Mouse (Mus musculus): ENCODE measurements around the gene Fam126a.

Fam126a gene

DNA sequence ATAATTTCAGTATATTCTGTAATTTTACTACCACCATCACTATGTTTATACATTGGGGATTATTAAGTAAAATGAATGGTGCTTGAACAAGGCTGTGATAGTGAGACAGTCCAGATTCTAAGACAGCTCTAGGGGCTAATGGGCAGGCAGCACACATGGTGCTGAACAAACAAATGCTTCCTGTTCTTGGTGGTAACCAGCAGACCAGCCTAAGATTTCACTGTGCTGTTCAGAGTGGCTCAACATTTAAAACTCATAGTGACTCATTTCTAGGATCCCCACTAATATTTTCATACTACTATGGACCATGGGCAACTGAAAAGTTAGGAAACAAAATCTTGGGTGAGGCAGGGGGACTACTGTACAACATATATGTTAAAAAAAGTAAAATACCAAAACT lies 10.1 kb upstream of the Fam126a start:
- DNase-seq (ENCODE audit: low spot score in 2 of 2), result no peak

DNA sequence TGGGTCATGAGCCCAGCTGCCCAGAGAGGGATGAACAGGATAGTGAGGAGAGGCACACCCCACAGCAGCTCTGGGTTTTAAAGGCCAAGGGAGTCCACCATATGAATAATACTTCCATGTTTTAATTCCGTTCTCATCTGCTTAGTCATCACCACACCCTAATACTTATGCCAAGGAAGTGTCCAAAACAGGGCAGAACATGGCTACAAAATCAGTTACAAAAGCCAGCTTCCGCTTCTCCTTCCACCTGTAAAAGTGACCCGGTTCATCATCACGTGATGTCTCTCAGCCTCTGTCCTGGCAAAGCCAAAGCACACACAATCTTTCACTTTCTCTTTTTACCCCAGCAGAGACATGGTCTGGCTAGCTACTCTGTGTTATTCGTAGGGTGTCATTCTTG lies 8.9 kb upstream of the Fam126a start:
- DNase-seq (ENCODE audit: low spot score in 2 of 2), result no peak

DNA sequence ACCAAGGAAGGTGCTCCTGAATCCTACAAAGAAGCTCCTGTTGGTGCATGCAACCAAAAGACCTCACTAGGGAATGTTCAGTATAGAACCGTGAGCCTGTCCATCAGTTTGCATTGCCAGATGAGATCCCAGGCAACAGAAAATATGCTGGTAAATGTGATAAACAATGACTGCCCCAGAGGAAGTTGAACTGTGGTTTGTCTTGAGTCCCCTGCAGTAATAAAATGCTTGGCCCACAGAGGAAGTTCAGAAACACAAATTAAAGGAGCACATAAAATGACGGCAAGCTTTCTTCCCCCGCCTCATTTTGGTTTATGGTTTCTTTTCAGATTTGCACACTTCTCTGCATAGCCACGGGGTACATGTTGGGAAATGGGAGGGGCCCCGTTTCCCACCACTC lies 8.3 kb upstream of the Fam126a start:
- DNase-seq (ENCODE audit: low spot score in 2 of 2), result no peak

DNA sequence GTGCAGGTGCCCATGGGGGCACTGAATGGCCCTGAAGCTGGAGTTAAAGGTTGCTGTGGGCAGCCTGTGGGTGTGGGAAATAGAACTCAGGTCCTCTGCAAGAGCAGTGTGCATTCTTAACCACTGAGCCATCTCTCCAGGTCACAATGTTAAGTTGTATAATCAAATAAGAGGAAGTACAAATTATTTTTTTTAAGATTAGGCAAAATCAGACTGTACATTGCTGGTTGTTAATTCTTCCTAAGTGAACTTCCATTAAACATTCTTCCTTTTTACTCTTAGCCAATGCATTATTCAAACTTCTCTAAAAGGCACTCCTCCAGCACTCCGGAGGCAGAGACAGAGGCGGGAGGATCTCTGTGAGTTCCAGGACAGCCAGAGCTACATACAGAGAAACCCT lies 7.7 kb upstream of the Fam126a start:
- no peak for DNase-seq (ENCODE audit: low spot score in 2 of 2)

DNA sequence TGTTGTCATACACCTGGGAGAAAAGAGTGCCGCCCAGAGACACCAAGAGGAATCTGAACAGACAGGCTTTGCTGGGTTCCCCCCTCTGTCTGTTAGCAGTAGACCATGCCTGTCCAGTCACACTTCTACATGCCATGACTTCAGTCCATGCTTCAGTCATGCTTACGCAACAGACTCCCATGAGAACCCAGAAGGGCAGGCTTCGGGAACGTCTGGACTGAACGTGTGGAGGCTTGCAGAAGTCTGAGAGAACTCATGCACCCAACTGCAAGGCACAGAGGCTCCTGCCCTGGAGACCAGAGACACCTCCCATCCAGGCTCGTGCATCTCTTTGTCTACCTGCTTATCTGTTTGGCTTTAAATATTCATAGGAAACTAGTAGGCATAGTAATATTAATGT lies 6.2 kb upstream of the Fam126a start:
- no peak for DNase-seq (ENCODE audit: low spot score in 2 of 2)

DNA sequence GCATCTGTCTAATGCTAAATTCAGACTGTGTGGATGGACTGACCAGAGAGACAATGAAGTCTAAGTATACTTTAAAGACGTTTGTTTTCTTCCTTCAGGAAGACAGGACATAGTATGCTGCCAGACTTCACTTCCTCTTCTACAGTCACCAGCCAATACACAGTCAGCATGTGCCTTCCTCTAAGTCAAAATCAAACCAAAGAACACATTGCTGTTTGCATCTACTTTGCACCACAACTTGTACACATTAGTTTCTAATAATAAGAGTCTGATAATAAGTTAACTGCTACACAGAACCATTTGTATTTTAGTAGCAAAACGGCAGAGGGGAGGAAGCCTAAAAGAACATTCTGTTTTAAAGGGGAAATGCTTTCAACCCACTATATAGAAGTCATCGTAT lies 4.5 kb upstream of the Fam126a start:
- no peak for DNase-seq (ENCODE audit: low spot score in 2 of 2)

DNA sequence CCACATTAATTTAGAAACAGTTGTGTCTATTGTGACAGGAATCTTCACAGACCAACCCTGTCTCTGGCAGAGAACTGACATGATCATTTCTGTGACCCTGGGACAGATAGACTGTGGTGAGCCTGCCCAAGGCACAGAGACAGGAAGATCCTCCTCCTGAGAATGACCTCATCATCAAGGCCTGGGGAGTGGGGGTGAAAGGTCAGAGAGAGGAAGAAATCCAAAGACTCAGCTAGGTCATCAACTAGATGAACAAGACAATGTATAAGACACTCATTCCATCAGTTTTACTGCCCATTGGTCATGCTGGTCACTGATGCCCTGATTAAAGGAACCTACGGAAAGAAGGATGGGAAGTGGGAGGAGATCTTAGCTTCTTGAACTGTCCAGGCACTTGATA lies 3.6 kb upstream of the Fam126a start:
- no peak for DNase-seq (ENCODE audit: low spot score in 2 of 2)

GRCm38 (mm10) chr5:24029946-24030578 lies 428 bp downstream of the Fam126a start:
- DNase-seq (ENCODE audit: low spot score in 2 of 2), result no peak

- DNase-seq (ENCODE audit: low spot score in 2 of 2), result peak in 1 of 2 experiments; percentile 23
These were observed 1.1 kb downstream of the Fam126a start for GRCm38 (mm10) chr5:24029331-24029771.

GRCm38 (mm10) chr5:24024957-24025356 lies 5.5 kb downstream of the Fam126a start:
- no peak for DNase-seq (ENCODE audit: low spot score in 2 of 2)

DNA sequence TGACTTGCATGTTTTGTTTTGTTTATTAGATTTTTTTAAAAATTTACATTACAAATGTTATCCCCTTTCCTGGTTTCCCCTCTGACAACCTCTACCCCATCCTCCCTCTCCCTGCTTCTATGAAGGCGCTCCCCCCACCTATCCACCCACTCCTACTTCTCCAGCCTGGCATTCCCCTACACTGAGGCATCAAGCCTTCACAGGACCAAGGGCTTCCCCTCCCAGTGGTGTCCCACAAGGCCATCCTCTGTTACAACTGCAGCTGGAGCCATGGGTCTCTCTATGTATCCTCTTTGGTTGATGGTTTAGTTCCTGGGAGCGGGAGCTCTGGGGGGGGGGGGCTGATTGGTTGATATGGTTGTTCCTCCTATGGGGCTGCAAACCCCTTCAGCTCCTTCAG lies 7.3 kb downstream of the Fam126a start:
- no peak for DNase-seq (ENCODE audit: low spot score in 2 of 2)

- no peak for DNase-seq (ENCODE audit: low spot score in 2 of 2)
These were observed 8.8 kb downstream of the Fam126a start for GRCm38 (mm10) chr5:24021683-24022082.

DNA sequence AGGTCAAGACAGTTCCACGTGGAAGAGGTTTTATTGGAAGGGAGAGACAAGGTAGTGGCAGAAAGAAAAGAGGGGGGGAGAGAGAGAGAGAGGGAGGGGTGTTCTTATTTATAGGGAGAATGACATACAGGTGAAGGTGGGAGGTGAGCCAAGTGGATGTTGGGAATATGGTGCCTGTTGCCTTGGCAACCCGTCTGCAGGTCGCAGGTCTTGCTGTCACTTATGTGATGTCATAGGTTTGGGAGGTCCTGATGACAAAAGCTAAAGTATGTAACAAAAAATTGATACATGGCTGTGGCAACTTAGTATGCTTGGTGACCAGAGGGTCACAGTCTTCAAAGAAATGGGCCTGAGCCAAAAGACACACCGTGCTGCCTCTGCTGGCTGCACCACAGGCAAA lies 10.1 kb downstream of the Fam126a start:
- no peak for DNase-seq (ENCODE audit: low spot score in 2 of 2)

DNA sequence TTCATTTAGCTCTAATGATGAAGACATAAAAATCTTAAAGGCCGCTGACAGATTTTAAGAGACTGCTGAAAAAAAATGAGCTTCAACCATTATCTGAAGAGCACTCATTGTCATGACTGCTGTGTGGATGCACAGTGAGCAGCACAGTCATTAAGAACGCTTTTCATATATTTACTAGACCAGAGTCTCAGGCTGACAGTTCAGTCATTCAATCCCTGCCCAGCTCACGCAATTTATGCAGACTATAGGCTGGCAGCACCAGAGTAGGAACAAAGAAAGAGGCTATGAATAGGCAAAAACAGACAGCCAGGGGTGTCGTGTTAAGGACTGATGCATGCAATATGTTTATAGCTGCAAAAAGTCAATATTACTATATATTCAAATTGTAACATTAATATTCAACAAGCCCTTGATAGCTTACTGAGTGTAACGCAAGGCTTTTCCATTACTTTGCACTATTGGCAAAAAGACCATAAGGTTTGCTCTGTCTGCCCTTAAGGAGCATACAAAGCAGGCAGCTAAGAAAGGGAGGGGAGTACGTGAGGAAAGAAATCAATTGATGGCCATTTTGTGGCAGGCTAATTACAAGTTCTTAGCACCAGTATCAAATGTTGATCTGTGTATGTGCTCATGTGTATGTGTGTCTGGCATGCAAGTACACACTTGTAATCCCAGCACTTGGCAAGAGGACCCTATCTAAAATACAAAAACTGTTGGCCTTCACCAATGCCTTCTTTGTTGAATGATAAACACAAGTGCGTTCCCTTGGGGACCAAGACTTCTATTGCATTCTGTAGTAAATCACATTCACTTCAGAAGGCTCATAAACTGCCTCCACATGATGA lies 10.9 kb downstream of the Fam126a start:
- DNase-seq (ENCODE audit: low spot score in 2 of 2), result no peak

- no peak for DNase-seq (ENCODE audit: low spot score in 2 of 2)
These were observed 11.7 kb downstream of the Fam126a start for GRCm38 (mm10) chr5:24018621-24019261.

- no peak for DNase-seq (ENCODE audit: low spot score in 2 of 2)
These were observed 13.6 kb downstream of the Fam126a start for GRCm38 (mm10) chr5:24016912-24017311.

DNA sequence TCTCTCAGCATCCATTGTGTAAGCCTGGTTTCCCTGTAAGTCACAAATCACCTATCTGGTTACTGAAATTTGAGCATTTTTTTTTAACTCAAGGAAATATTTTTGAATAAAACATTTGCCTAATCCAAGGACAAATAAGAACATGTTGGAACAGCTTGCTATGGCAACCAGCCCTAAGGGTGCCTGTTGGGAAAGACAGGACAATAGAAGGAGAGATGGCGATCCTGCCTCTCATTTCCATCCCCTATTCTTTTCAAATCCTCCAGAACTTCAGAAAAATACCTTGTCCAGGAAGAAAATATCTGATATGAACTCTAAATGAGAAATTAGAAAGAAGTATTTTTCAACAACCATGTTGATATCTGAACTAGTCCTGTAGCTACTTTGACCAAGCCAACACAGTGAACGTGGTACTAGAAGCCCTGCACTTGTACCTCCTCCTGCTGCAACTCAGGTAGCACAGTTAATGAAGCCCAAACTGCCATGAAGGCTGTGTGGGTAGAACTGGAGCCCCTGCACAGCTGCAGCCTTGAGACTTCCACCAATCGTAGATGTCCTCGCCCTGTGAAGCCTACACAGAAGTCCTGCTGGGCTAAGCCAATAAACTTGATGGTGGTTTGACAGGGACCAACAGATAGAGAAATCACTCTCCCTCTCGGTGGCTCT lies 17.0 kb downstream of the Fam126a start:
- no peak for DNase-seq (ENCODE audit: low spot score in 2 of 2)

GRCm38 (mm10) chr5:23999083-23999671 lies 31.3 kb downstream of the Fam126a start:
- DNase-seq (ENCODE audit: low spot score in 2 of 2), result no peak

DNA sequence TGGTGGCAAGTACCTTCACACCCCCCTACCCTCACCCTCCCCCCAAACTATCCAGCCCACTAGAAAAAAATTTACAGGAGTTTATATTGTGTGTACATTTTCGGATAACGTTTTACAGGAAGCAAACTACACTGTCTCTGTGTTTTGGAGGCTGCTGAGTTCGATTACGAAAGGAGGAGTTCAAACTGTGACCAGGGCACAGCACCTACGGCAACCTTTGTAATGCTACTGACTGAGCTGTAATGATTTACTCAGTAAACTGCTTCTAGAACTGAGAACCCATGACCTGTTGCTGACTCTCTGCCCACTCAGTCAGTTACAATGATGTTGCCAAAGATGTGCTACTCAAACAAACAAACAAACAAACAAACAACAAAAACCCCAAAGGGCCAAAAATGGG lies 34.5 kb downstream of the Fam126a start:
- no peak for DNase-seq (ENCODE audit: low spot score in 2 of 2)

DNA sequence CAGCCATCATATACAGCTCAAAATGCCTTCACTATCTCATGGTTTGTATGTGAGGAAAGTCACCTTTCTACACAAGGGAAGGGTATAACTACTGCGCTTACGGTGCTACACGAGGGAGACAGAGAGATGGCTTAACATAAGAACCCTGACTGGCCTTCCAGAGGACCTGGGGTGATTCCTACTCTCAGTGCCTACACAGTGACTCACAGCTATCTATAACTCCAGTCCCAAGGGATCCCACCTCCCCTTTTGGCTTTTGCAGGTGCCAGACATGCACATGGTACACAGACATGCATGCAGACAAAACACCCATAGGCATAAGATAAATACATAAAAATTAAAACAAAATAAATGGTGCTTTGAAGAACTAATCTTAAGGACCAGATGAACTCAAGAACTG lies 35.6 kb downstream of the Fam126a start:
- DNase-seq (ENCODE audit: low spot score in 2 of 2), result no peak

DNA sequence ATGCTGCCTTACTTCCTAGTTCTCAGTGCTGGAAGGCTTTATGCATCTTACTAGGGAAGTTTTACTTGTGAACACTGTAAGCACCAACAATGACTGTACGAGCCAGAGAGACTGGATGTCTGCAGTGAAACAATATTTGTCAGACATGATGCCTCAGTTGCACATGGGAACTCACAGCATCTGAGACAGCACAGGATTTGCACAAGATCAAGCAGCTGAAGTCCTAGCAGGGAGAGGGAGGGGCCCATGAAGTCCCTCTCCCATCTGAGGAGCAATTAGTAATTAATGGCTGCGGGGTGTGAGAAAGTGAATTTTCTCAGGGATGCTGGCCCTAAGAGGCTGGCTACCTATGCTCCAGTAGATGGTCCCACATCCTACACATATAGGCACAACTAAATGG lies 36.3 kb downstream of the Fam126a start:
- DNase-seq (ENCODE audit: low spot score in 2 of 2), result no peak

GRCm38 (mm10) chr5:23993553-23993894 lies 37.0 kb downstream of the Fam126a start:
- no peak for DNase-seq (ENCODE audit: low spot score in 2 of 2)
